Mouse (Mus musculus): ENCODE results near the gene Gm43517. TPM values are rescaled to one million over a fixed set of nuclear protein-coding genes. Genes with fewer than 3 reads are reported as not detected.

Gm43517 gene
- polyA plus RNA-seq, 1 experiment from 2014 or later: not detected

DNA sequence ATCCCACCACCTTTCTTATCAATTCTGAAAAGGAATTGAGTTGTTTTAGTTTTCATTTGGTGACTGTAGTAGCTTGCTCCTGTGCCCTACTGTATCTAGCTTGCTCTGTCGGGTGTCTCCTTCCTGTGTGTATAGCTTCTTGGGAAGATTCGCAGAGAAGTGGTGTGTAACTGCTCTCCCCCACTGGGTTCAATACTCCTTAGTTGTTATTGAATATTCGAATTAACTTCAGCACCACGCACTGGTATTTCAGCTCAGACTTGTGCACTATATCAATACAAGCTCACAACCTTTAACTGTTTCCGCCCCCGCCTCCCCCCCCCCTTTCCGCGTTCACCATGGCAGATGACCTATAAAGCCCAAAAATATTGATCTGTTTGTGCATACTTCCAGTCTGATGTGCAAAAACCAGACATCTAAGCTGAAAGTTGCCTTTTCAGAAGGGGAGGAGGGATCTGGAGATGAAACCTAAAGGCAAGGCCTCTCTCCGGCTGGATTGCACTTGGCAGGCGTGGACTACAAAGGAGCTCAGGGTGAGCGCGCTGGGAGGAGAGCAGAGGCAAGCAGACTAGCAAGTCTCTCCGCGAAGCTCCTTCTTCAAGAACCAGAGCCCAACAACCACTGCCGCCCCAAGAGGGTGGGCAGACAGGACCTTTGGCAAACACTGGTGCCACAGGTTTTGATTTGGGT is 7.5 kb upstream of the Gm43517 start:
- peaks cover 59% of the 10 kb centered on the region for H3K27me3 ChIP-seq
- ChIA-PET POLR2A (no interaction called here), CTCF (no interaction called here)
- DNase-seq (ENCODE audit: low read depth, low spot score): no peak
- in situ Hi-C loops (cut with MboI; ENCODE audit: low pct_unique_long_range_greater_than_20kb): loop anchor here (25.0 kb wide), 1 partner anchor 910 kb away; no protein-coding TSS in a partner anchor
- no peak for ATAC-seq
- no peak for TF ChIP-seq CTCF (IDR thresholded peaks at IDR 0.05)

DNA sequence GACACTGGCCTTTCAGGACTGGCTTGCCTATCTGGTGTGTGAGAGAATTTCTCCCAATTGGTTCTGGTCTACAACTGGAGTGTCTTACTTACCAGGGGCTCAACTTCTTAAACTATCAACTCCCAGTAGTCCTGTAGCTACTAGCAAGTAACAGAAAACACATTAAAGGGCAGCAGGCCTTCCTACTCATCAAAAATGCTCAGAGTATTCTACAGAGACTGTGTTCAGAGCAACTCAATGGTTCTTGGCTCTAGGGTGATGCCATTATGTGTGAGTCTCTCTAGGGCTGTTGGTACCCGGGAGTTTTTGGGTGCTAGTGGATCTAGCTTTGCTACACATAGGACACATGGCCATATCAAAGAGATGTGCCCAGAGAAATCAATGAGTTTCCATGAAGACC is 6.1 kb upstream of the Gm43517 start:
- peaks cover 62% of the 10 kb centered on the region for H3K27me3 ChIP-seq
- in situ Hi-C loops (cut with MboI; ENCODE audit: low pct_unique_long_range_greater_than_20kb): loop anchor here (25.0 kb wide), 1 partner anchor 908 kb away; no protein-coding TSS in a partner anchor
- ChIA-PET POLR2A (no interaction called here), CTCF (no interaction called here)
- TF ChIP-seq CTCF (IDR thresholded peaks at IDR 0.05): no peak
- ATAC-seq (no peak), DNase-seq (ENCODE audit: low read depth, low spot score) (no peak)

DNA sequence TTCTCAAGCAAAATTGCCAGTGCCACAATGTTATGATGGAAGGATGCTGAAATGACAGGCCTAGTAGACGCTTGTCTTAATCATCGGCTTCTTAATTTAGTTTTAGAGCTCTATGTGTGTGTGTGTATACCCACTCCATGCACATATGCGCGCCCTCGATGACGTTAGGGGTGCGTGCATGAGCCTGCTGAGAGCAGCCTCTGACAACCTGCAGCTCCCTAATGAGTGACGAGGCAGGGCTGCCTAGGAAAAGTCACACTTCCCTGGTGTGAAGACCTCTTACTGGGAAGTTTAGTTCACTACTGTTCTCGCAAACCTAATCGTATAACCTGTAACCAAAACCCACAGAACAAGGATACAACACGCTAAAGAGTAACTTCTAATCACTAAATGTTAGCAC is 5.5 kb upstream of the Gm43517 start:
- no peak for DNase-seq (ENCODE audit: low read depth, low spot score)
- POLR2A ChIA-PET: no interaction called here

DNA sequence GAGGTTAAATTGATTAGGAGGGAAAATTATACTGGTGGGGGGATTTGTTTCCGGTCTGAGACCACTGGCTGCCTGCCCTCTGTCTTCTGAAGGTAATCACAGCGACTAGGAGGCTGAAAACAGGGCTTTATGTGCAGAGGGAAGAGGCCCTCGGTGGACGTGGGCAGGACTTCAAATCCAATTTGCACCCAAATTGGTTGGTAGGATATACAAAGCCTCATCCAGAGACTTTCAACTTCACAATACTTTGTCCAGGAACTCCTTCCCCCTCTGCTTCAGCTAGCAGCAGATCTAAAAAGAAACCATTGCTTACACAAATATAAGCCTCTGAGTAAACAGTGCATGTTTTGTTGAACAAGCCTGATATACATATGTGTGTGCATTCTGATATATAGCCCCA is 4.5 kb upstream of the Gm43517 start:
- in situ Hi-C loops (cut with MboI; ENCODE audit: low pct_unique_long_range_greater_than_20kb): loop anchor here (5.0 to 25.0 kb wide), 2 partner anchors 907 to 1562 kb away; no protein-coding TSS in a partner anchor
- POLR2A ChIA-PET: no interaction called here
- H3K27me3 ChIP-seq: peaks cover 63% of the 10 kb centered on the region
- DNase-seq (ENCODE audit: low read depth, low spot score) (no peak), ATAC-seq (no peak)
- CTCF ChIA-PET: interaction anchor here (0.7 kb wide), 1 partner anchor 1624 kb away, joined by 3 read pairs; no protein-coding TSS in a partner anchor
- TF ChIP-seq CTCF (IDR thresholded peaks at IDR 0.05): no peak

More for the DNA sequence above, 5.5 kb upstream of the Gm43517 start:
- in situ Hi-C loops (cut with MboI; ENCODE audit: low pct_unique_long_range_greater_than_20kb): loop anchor here (25.0 kb wide), 1 partner anchor 908 kb away; no protein-coding TSS in a partner anchor
- TF ChIP-seq CTCF (IDR thresholded peaks at IDR 0.05): no peak
- H3K27me3 ChIP-seq: peaks cover 62% of the 10 kb centered on the region
- CTCF ChIA-PET: no interaction called here
- ATAC-seq: no peak

DNA sequence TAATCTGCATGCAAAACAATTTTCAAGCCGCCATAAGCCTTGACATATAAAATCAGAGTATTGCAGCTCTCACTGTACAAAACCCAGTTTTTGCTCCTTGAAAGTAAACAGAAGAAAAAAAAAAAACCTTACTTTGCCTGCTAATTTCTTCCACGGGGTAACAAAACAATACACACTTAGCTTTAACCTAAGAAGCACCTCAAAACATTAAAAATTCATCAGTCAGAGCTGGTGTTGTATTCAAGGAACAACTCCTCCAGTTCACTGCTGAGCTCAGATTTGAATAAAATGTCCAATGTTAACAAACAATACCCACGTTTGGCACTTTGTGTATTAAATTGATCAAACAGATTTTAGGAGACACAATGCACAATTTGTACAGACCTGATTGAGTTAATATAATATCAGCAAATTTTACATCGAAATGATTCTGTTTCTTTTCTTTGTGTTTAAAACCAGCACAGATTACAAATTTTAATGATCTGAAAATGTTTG is 3.9 kb upstream of the Gm43517 start:
- CTCF ChIA-PET: interaction anchor here (0.7 kb wide), 1 partner anchor 1624 kb away, joined by 3 read pairs; no protein-coding TSS in a partner anchor
- ATAC-seq (no peak), DNase-seq (ENCODE audit: low read depth, low spot score) (no peak)
- peaks cover 63% of the 10 kb centered on the region for H3K27me3 ChIP-seq
- TF ChIP-seq CTCF (IDR thresholded peaks at IDR 0.05): no peak
- POLR2A ChIA-PET: no interaction called here
- in situ Hi-C loops (cut with MboI; ENCODE audit: low pct_unique_long_range_greater_than_20kb): loop anchor here (5.0 to 25.0 kb wide), 2 partner anchors 906 to 1561 kb away; no protein-coding TSS in a partner anchor

DNA sequence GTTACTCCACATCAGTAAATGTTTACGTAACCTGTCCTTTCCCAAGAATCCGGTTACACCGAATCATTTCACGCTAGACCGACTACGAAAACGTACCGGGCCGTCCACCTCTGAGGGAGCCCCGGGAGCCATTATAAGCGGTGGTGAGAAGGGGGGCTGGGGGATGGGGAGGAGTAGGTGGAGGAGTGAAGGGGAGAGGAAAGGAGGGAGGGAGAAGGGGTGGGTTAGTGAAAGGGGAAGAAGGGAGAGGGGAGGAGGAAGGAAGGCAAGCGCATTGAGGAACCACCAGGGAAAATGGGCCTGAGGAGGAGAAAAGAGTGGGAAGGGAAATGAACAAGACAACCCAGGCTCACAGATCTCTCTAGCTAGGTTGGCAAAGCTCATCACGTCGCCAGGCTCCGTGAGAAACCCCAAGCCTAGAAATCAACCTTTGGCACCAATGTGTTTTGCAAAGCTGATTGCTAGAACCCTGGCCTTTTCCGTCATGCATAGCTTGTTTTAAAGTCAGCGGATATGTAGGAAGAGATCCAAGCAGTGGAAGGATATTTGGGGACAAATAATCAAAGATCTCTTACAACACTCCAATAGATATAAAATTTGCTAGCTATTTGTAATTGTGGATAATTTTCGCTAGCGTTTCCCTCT is 3.1 kb upstream of the Gm43517 start:
- ATAC-seq (no peak), DNase-seq (ENCODE audit: low read depth, low spot score) (no peak)
- in situ Hi-C loops (cut with MboI; ENCODE audit: low pct_unique_long_range_greater_than_20kb): loop anchor here (5.0 to 25.0 kb wide), 2 partner anchors 905 to 1560 kb away; no protein-coding TSS in a partner anchor
- TF ChIP-seq CTCF (IDR thresholded peaks at IDR 0.05): no peak
- POLR2A ChIA-PET: no interaction called here
- CTCF ChIA-PET: interaction anchor here (1.4 kb wide), 1 partner anchor 11 kb away, joined by 5 read pairs; no protein-coding TSS in a partner anchor
- H3K27me3 ChIP-seq: peaks cover 68% of the 10 kb centered on the region

DNA sequence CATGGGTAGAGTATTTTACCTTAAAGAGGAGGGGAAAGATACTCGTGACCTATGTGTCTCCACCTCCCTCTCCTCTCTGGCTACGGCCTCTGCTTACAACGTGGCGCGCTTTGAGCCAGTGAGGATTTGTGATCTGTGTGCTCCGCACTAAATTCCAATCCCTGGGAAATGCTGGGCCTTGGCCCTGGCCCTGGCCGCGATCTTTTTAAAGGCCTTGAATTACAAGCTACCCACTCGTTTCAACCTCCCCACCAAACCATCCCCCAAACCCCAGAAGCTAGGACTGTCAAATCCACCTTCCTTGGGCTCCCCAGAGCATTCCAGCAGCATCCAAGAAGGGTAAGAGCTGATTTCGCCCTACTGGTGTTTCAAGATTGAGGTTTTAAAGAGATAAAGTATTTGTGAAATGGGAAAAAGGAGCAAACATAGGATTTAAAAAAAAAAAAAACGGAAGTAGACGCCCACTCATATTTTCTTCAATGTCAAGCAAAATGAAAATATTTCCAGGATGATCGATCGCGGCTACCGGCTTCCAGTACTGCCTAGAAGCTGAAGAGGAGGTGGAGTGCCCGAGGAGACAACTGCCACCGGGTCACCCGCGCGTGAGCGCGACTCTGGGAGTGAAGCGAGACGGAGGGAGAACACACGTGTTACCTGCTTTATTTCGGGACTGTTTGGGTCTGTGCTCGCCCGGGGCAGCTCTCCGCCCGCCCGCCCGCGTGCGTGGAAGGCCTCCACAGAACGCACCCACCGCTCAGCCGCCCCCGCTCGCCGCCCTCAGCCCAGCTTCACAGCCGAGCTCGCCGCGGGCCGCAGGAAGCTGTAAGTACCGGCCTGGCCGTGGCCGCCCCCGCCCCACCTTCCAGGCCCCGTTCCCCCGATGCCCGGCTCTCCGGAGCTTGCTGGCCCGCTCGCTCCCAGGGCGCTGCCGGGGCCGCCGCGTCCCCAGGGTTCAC is 2.1 kb upstream of the Gm43517 start, which contains the start of gene Foxg1:
Foxg1 (plus strand) TSS at position 96 of the 956 bp plus-strand sequence.
- ChIA-PET CTCF (interaction anchor here (1.4 kb wide), 1 partner anchor 12 kb away, joined by 5 read pairs; no protein-coding TSS in a partner anchor), POLR2A (no interaction called here)
- ATAC-seq (no peak), DNase-seq (ENCODE audit: low read depth, low spot score) (no peak)
- H3K27me3 ChIP-seq: peaks cover 72% of the 10 kb centered on the region
- no peak for TF ChIP-seq CTCF (IDR thresholded peaks at IDR 0.05)
- in situ Hi-C loops (cut with MboI; ENCODE audit: low pct_unique_long_range_greater_than_20kb): loop anchor here (5.0 to 25.0 kb wide), 2 partner anchors 904 to 1559 kb away; no protein-coding TSS in a partner anchor

DNA sequence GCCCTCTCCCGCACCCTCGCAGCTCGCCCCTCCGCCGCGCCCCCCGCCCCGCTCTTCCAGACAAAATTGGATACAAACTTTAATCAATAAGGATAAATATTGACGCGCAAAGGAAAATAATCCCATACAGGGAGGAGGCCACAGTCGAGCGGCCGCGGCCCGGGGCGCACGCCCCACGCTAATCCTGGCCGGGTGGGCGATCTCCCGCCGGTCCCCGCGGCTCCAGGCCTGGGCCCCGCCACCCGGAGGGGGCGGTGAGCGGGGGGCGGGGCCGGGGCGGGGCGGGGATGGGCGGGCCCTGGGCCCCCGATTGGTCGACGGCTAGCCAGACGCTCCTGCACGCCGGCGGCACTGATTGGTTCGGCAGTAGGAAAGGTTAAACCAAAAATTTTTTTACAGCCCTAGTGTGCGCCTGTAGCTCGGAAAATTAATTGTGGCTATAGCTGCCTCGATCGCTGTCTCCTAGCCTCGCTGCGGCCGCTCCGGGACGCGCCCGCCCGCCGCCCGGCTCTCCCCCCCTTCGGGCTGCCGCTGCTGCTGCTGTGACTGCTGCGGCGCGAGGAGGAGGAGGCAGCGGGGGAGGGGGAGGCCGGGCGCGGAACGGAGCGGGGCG is 1.3 kb upstream of the Gm43517 start:
- no peak for ATAC-seq
- in situ Hi-C loops (cut with MboI; ENCODE audit: low pct_unique_long_range_greater_than_20kb): loop anchor here (5.0 to 25.0 kb wide), 2 partner anchors 904 to 1559 kb away; no protein-coding TSS in a partner anchor
- ChIA-PET POLR2A (no interaction called here), CTCF (no interaction called here)
- H3K27me3 ChIP-seq: peaks cover 66% of the 10 kb centered on the region
- no peak for DNase-seq (ENCODE audit: low read depth, low spot score)
- TF ChIP-seq CTCF (IDR thresholded peaks at IDR 0.05): no peak

DNA sequence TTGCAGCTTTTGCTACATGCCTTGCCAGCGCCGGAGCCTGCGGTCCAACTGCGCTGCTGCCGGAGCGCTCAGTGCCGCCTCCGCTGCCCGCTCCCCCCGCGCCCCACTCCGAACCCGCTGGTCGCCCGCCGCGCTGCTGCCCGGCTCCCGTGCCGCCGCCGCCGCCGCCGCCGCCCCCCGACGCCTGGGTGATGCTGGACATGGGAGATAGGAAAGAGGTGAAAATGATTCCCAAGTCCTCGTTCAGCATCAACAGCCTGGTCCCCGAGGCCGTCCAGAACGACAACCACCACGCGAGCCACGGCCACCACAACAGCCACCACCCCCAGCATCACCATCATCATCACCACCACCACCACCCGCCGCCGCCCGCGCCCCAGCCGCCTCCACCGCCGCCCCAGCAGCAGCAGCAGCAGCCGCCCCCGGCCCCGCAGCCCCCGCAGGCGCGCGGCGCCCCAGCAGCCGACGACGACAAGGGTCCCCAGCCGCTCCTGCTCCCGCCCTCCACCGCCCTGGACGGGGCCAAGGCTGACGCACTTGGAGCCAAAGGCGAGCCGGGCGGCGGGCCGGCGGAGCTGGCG is 589 bp upstream of the Gm43517 start:
- POLR2A ChIA-PET: no interaction called here
- CTCF ChIA-PET: no interaction called here
- ATAC-seq (no peak), DNase-seq (ENCODE audit: low read depth, low spot score) (no peak)
- in situ Hi-C loops (cut with MboI; ENCODE audit: low pct_unique_long_range_greater_than_20kb): loop anchor here (5.0 to 25.0 kb wide), 2 partner anchors 903 to 1558 kb away; no protein-coding TSS in a partner anchor
- TF ChIP-seq CTCF (IDR thresholded peaks at IDR 0.05): no peak
- H3K27me3 ChIP-seq: peaks cover 65% of the 10 kb centered on the region

Measured in Patski (cell line).